Mouse (Mus musculus): ENCODE results near the gene Ago1. TPM values are rescaled to one million over a fixed set of nuclear protein-coding genes. Genes with fewer than 3 reads are reported as not detected.

The Ago1 gene
- 10 to 100 TPM; 11.7 to 13.9 TPM for total RNA-seq (2023)

DNA sequence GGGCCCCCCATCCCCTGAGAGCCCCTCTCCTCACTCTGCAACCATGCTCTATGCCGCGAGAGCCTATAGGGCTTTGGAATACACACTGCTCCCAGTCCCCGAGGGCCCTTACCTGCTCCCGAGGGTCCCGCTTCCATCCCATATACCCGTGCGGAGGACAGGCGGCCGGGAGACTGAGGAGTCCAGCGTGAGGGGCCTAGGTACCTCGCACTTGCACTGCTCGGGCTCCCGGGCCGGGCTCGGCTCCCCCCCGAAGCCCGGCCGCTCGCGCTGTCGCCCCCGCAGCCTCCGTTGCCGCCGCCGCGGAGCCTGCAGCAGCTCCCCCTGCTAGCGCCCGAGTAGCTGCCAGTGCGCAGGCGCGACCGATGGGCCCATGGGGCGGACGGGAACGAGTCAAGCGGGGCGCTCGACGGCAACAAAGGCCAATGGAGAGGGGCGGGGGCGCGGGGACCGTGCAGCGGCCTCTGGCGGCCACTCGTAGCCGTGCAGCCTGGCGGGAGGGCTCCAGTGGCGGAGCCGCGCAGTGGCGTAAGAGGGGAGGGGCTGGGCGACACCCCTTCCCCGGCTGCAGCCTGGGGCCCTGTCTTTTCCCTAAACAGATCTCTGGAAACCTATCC is at the start of gene Ago1:
Gene Ago1 (minus strand): TSS at position 299 of the 617 bp plus-strand sequence.

DNA sequence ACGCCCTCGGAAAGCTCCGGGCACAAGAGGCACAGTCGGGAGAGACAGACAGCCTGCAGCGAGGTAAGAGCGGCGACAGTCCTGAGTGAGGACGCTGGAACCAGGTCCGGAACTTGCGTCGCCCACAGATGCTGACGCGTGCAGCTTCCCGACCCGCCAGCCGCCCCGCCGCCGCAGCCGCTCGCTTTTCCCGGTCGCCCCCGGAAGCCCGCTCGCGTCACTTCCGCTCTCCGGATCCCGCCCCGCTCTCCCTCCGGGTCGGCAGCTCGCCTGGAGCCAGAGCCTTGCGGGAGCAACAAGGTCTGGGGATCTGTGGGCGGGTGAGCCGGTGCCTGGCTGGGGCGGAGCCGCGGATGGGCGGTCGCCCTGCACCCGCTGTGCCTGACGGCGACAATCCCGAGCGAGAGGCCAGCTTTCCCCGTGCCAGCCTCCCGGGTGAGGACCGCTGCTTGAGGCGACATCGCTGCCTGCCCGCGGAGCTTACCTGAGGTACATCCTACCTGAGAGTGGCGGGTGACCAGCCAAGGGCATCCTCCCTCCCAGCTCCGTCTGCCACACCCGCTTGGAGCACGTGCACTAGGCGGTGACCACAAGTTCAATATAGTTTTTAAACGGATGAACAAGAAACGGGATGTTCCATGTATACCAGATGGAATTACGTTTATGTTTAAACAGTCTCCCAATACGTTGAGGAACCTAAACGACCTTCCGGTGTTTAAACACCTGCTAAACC is 38.9 kb downstream of the Ago1 start, which contains the start of gene Ago3:
Gene Ago3 (minus strand): TSS at position 210 of the 733 bp plus-strand sequence.

Other genes starting within 250 kb of the Ago1 start
- gene Map7d1, start 212.2 kb downstream of the Ago1 start, total RNA-seq (2023): 100 to 1,000 TPM; 106 to 115 TPM
- gene Trappc3, start 206.3 kb downstream of the Ago1 start, total RNA-seq (2023): 10 to 100 TPM; 29.7 to 34.9 TPM
- gene Col8a2, start 181.8 kb downstream of the Ago1 start, total RNA-seq (2023): not detected
- gene Adprhl2, start 146.9 kb downstream of the Ago1 start, total RNA-seq (2023): 10 to 100 TPM; 13.1 to 16.5 TPM
- not detected for gene Tekt2, start 142.9 kb downstream of the Ago1 start, total RNA-seq (2023)
- gene Ago3, start 39.0 kb downstream of the Ago1 start, total RNA-seq (2023): 10 to 100 TPM in 1 of 2 experiments, 1 to 10 TPM in 1; 9.0 to 11.7 TPM
- 10 to 100 TPM in 1 of 2 experiments, 1 to 10 TPM in 1; 9.2 to 10.8 TPM for gene Ago4, start 64.9 kb upstream of the Ago1 start, total RNA-seq (2023)
- gene Clspn, start 88.4 kb upstream of the Ago1 start, total RNA-seq (2023): 10 to 100 TPM; 30.7 to 32.7 TPM
- 1 to 10 TPM in 1 of 2 experiments, under 1 TPM in 1; 0.97 to 1.1 TPM for gene 5730409E04Rik, start 141.2 kb upstream of the Ago1 start, total RNA-seq (2023)
- gene Psmb2, start 209.0 kb upstream of the Ago1 start, total RNA-seq (2023): 10 to 100 TPM; 80.6 to 94.2 TPM